Mouse (Mus musculus) right cerebral cortex, postnatal 4 days (tissue): Measurements from ENCODE around the gene Pld1.

ENCODE experiments used
- DNase-seq: peaks from one replicate; pipeline ENCODE4 v3.0.0-alpha.2; 2022

The Pld1 gene

GRCm38 (mm10) chr3:28165598-28165997, 227.1 kb downstream of the Pld1 start:
- DNase-seq, result peak; percentile 58

DNA sequence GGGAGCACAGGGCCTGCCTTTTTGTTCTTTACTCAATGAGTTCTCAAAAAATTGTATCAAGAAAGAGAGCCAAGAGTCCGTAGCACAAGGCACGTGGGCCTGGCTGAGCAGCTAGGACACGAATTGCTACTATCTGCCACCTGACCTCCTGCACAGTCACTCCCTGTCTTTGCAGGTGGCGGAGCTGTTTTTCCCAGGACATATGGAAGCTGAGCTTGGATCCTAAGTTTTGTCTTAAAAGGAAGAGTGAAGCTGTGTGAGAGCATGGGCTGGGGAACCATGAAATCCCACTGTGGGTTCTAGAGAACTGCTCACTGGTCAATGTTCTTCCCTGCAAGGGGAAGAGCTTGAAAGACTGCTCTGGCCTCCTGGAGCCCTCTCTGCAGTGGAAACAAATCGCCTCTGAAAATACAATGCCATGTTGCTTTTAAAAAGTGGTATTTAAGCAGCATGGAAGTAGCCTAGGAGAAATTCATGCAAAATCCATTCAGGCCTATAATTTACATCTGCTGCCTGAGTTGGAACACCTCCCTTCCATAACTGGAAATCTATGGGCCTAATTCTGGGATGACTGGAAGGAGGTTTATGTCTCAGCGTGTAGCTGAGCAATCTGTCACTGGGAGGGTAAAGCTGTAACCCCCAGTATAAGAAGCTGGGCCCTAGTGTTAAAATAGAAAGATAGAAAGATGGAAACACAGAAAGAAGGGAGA, 229.5 kb downstream of the Pld1 start:
- DNase-seq, result no peak

DNA sequence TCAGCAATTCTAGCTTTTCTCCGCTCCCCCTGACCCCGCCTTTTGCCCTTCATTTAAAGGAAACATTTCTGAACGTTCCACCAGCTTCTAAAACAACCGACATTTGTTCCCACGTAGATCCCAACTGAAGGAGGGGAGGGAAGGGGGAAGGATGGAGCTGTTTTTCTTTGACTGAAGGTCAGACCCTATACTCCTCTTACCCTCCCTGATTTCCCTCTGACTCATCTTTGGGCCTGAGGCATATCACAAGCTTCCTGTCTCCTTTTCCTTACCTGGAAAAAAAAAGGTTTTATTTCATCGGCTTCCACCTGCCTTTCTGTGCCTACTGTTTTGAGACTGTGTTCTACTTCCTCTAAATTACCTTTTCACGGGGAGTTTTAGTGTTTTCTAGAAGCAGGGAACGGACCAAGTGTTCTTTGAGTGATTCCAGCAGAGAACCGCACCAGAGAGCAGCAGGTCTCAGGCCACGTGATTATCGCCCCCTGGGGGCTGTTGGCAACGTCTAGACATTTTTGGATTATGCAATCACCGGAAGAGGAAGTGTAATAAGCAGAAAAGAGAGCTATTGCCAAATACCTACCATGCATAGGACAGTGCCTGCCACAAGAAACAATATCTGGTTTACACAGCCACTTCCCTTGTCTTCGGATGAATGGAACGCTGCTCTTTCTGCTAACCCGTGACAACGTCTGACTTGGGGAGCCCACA, 232.6 kb downstream of the Pld1 start:
- DNase-seq, result no peak

DNA sequence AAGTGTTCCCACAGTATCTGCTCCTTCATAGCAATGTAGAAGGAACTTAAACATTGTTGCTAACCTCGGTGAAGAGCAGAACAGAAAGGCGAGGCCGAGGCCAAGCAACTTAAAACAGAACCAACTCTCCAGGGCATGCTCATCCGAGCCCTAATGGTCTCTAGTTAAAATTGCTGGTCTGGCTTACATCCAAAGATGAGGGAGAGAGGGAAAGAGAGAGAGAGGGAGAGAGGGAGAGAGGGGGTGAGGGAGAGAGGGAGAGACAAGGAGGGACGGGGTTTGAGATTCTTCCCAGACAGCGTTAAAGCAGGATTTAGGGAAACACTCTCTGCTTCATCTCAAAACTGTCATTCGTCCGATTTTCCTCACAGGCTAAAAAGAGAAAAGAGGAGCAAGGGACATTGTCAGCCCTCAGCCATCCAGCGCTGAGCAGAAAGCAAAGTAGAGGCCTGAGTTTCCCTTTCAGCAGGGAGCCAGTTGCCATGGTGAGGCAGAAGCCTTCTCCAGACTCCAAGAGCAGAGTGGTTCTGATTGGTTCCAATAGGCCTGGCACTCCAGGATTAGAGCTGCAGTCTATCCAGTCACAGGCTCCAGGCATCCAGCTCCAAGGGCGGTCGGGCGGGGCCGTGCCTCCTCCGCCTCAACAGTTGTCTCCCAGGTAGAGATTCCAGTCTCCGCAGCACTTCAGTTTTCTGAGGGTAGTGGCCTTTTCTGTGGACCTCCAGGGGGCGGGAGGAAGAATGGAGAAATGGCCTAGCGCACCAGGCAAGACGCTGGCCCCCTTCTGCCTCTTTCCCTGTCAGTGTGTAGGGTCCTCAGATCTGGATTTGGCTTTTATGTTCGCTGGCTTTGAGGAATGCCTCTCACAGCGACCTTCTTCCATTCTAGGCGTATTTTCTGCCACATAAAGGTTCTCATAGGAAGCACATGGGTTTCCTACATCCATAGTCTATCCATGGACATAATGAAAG, 237.8 kb downstream of the Pld1 start:
- DNase-seq, result peak; percentile 69

DNA sequence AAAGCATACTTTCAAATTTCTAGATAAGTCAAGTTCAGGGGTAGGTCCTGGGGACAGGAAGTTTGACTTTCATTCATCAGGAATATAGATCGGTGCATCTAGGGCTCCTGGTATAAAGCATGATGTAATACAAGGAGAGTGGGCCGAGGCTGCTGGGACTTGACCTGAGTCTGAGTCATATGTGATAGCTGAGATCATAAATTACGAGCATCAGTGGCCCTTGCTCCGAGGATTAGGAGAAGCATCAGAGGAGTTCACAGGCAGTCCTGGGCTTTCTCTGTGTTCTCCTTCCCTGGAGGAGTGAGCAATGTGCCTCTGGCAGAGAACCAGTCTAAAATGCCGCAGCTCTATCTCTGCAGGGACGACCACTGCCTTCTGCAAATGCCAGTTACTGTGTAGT, 239.8 kb downstream of the Pld1 start:
- DNase-seq, result no peak
